Mouse (Mus musculus) heart, postnatal 0 days (tissue): Measurements from ENCODE around the gene Ampd3.

ENCODE experiments used
- CTCF ChIP-seq: IDR thresholded peaks from 2 replicates; pipeline ENCODE4 v1.5.1; 2016; ENCODE audit warnings: antibody characterized with exemption, control low read depth, low read depth
- EP300 ChIP-seq: IDR thresholded peaks from 2 replicates; pipeline ENCODE4 v1.6.1; 2016; ENCODE audit warnings: antibody characterized with exemption, low read depth

GRCm38 (mm10) chr7:110750834-110751233 is 17.2 kb upstream of the Ampd3 start:
- TF ChIP-seq CTCF: no peak
- no peak for TF ChIP-seq EP300
